Mouse (Mus musculus): ENCODE data around the gene Cdc40. TPM values are rescaled to one million over a fixed set of nuclear protein-coding genes. Genes with fewer than 3 reads are reported as not detected.
"Not testable (repeated sequence)": the region's sequence is repeated elsewhere in the genome, so short reads cannot be mapped to it uniquely, and the experiment has no call there.

Gene Cdc40
- total RNA-seq, 2 experiments from 2014 or later: 24.8 to 25.7 TPM

DNA sequence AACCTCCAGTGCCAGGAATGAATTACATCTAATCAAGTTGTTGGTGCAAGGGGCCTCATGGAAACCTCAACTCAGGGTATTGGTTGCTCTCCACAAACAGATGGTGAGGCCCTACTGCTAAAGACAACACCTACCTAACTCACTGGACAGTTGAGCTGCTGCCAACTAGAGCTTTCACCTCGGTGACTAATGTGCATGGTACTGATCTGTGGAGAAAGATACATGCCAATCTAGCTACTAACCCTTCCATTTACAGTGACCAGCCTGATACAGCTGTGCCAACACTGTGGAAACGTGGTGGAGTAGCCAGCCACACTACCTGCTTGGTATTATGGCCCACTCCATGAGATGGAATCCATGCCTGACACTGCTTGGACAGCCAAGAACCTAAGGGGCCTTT lies 11.1 kb downstream of the Cdc40 start:
- peak; percentile 11 for DNase-seq
- intact Hi-C loops (cut with DNase I): no loop called here

GRCm38 (mm10) chr10:40871301-40871700 lies 11.8 kb downstream of the Cdc40 start:
- intact Hi-C loops (cut with DNase I): no loop called here
- no peak for DNase-seq

GRCm38 (mm10) chr10:40868081-40868480 lies 15.0 kb downstream of the Cdc40 start:
- intact Hi-C loops (cut with DNase I): no loop called here
- DNase-seq: no peak

DNA sequence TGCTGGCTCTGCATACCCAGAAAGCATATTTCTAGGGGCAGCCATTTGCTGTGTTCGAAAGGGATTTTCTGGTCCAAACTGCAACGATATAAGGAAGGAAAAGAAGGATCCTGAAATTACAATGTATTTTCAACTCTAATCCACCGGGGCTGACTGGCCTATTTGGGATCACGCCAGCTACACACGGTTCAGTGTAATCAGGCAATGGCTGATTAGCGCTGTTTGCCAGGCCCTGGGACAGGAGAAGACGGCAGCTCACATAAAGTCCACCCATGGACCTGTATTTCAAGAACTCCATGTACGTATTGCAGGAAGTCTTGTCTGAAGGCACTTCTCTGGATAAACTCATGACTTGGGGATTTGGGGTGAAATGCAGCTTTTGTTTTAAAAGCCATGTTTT lies 25.5 kb downstream of the Cdc40 start:
- DNase-seq: peak; percentile 82
- intact Hi-C loops (cut with DNase I): no loop called here

DNA sequence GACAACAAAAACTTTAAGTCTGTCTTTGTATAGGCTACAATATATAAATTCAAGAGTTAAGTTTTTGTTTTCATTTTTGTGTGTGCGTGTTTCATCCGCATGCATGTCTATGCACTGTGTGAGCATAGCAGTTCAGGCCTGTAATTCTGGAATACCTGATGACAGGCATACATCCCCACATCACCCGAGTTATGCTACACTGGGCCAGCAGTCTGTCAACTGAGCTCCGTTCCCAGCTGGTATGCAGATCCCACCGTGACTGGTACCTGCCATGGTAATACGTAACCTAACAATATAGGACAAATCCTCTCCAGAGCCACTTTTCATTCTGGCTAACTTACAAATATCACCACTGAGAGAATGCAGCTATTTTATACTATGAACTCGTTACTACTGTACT lies 26.4 kb downstream of the Cdc40 start:
- intact Hi-C loops (cut with DNase I): no loop called here
- DNase-seq: no peak

- intact Hi-C loops (cut with DNase I): no loop called here
- no peak for DNase-seq
Observed at GRCm38 (mm10) chr10:40855616-40856015, 27.5 kb downstream of the Cdc40 start.

DNA sequence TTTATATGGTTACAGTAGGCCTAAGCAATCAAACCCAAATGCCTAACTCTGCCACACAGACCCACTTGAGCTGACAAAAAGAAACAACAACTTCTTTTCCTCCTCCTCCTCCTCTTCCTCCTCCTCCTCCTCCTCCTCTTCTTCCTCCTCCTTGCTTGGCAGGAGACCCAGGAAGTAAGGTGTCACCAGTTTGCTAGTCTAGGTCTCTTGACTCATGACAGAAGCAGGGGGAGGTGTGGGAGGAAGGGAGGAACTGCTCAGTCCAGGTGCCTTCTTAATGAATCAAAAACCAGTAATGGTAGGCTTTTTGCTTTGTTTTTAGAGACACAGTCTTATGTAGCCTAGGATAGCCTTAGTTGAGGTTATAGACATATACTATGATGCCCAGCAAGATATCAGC lies 32.0 kb downstream of the Cdc40 start:
- intact Hi-C loops (cut with DNase I): no loop called here
- no peak for DNase-seq

GRCm38 (mm10) chr10:40850644-40851043 lies 32.5 kb downstream of the Cdc40 start:
- intact Hi-C loops (cut with DNase I): no loop called here
- DNase-seq: no peak

DNA sequence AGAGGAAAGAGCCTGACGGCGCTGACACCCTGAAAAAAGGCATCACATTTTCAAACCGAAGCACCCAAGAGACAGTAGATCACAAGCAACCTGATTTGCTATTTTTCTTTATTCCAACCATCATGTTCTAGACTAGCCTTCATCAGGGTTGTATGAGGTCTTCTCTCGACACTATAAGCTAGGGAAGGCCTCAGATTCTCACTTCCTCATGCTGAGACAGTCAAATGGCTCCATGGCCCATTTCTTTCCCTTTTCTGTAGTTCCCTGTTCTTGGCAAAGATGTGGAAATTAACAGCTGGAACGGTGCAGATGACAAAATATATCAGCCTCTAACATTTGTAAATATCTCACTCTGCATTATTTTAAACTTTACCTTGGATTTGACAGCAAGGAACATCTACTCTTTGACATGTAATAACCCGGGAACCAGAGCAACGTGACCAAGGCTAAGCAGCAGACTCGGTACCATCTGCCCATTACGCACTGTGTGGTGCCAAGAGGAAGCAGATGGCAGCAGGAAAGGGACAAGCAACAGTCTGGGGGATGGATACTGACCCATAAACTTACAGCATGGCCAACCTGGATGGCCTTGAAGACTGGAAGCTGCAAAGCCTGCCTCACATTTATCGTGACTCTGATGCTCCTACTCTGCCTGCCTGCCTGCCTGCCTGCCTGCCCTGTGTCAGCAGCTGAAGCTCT lies 35.8 kb downstream of the Cdc40 start:
- intact Hi-C loops (cut with DNase I): no loop called here
- peak; percentile 53 for DNase-seq

DNA sequence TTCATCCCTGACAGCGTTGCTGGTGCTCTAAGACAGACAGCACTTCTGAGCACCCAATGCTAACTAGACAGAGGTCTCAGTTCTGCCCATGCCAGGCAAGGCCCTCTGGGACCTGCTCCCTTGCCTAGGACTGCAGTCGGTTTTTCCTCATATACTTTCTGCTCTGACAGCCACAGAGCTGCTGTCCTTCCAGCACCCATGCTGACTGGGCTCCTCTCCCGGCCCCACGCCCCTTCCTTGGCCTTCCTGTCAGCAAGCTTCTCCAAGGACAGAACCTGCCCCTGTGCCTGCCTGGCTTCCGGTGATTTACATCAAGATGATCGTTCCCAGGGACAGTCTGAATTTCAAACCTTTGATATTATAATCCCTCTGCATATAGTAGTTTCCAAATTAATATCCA lies 37.5 kb downstream of the Cdc40 start:
- intact Hi-C loops (cut with DNase I): no loop called here

DNA sequence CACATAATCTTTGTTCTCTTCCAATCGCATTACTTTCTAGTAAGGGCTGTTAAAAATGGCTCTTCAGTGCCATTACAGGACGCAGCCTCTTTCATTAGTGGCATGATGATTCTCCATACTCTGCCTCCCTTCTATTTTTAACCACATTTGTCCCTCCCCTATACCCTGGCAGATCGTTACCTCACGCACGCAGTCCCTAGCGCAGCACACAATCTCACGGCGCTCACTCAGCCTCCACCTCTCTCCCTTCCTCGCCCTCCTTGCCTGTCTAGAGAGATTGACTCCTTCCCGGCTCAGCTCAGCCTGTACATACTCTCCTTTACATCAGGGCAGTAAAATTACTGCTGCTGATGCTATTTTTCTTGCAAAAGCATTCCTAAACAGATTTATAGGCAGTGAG lies 38.6 kb downstream of the Cdc40 start:
- intact Hi-C loops (cut with DNase I): no loop called here
- DNase-seq: no peak

More for the DNA sequence above, 37.5 kb downstream of the Cdc40 start:
- DNase-seq: no peak

- intact Hi-C loops (cut with DNase I): no loop called here
- DNase-seq: no peak
Observed at GRCm38 (mm10) chr10:40843841-40844240, 39.3 kb downstream of the Cdc40 start.

DNA sequence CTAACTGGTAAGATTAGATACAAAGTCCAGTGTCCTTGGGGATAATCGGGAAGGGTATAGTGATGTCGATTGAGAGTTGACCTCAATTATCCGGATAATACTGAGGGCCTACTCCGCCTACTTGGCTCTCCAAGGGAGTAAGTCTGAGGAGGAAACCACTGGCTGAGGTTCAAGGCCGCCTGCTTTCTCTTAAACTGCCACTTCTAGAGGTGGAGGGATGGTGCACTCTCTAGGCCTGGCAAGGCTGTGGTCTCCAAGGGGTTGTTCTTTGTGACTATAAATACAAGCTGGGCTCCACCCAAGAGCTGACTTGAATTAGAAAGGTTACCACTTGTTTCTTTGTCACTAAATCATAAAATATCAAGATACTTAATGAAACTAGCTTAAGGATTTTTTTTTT lies 43.0 kb downstream of the Cdc40 start:
- intact Hi-C loops (cut with DNase I): no loop called here
- no peak for DNase-seq

GRCm38 (mm10) chr10:40831267-40831666 lies 51.8 kb downstream of the Cdc40 start:
- DNase-seq: no peak
- intact Hi-C loops (cut with DNase I): no loop called here

DNA sequence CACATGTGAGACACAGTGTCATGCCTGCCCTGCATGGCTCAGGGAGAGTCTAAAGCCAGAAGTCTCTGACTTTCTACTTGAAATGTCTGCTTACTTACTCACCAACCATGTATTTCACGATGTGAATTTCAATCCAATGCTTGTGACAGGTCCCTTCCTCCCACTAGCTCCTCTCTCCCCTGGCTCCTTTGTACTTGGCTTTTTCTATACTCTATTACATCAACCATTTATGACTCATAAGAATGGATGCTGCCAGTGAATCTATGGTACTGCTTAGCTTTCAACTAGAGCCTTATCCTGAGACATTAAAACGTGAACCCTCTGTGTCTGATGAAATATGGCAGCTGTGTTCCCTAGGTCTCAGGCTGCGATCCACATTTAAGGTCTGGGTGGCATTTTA lies 52.8 kb downstream of the Cdc40 start:
- DNase-seq: no peak
- intact Hi-C loops (cut with DNase I): no loop called here

DNA sequence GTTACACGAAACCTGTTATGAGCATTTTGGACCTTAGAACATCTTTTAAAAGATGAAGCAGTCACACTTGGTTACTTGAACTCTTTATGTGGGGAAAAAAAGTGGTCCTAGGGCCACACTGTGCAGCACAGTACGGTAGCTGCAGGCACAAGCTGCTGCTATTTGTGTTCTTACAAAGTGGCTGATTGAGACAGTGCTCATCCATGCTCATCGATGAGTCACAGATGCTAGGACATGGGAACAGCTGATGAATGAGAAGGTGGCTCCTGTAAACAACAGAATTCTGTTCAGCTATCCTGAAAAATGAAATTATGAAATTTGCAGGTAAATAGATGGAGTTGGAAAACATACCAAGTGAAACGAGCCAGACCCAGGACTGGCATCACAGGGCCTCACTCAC lies 55.4 kb downstream of the Cdc40 start:
- DNase-seq: no peak
- intact Hi-C loops (cut with DNase I): no loop called here

GRCm38 (mm10) chr10:40825952-40826351 lies 57.2 kb downstream of the Cdc40 start:
- no peak for DNase-seq
- intact Hi-C loops (cut with DNase I): no loop called here

- no peak for DNase-seq
- intact Hi-C loops (cut with DNase I): no loop called here
Observed at GRCm38 (mm10) chr10:40816471-40816870, 66.6 kb downstream of the Cdc40 start.

DNA sequence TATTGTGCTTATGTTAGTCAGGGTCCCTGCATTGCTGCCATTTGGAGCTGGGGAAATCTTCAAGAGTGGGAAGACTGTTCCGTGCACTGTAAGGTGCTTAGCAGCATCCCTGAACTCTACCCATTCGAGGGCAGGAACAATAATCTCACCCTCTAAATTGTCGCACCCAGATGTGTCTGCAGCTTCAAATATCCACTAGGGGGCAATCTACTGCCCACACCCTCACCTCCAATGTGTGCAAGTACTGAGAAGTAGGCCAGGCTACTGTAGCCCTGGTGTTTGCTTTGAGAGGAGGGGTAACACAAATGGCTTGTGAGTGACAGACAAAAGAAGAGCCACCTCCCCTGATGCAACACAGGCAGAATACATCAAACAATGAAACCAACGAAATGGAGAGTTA lies 69.5 kb downstream of the Cdc40 start:
- DNase-seq: no peak
- intact Hi-C loops (cut with DNase I): no loop called here

DNA sequence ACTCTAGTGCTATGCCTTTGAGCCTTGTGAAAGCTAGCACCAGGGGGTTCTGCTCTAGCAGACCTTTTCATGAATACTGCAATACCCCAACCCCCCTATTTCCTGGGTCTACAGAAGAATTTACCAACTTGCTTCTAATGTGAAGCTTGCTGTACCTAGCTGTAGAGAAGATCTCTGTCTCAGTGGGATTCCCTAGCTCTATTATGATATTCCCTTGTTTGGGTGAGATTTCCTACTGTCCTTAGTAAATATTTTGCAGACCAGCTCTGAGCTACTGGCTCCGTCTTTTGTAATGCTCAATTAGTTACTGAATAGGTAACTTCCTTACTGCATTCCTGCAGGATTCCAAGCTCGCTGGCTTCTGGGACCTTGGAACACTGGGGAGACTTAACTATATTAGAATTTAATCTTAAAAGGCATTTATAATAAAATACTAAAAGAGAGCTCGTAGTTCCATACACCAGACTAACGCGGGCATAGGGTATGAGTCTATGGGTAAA lies 73.7 kb downstream of the Cdc40 start:
- DNase-seq; intact Hi-C loops (cut with DNase I): not testable (repeated sequence)

DNA sequence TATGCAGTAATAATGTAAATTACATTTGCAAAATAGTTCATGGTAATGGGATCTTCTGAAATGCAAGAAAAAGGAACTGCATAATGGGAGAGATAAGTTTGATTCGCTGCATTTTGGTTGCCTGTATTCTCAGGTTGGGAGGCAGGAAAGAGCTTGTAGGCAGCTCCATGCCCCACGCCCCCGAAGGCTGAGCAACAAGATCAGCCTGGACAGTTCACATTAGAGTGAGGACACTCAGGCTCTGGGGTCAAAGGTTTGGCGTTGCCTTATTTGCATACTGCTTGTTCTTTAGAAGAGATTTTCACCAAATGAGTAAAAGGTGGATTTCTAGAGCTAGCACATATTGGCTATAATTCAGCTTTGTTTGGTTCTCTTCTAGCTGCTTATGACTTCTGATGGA lies 76.9 kb downstream of the Cdc40 start:
- DNase-seq: no peak
- intact Hi-C loops (cut with DNase I): no loop called here

- intact Hi-C loops (cut with DNase I): no loop called here
- no peak for DNase-seq
Observed at GRCm38 (mm10) chr10:40805221-40805620, 77.9 kb downstream of the Cdc40 start.

DNA sequence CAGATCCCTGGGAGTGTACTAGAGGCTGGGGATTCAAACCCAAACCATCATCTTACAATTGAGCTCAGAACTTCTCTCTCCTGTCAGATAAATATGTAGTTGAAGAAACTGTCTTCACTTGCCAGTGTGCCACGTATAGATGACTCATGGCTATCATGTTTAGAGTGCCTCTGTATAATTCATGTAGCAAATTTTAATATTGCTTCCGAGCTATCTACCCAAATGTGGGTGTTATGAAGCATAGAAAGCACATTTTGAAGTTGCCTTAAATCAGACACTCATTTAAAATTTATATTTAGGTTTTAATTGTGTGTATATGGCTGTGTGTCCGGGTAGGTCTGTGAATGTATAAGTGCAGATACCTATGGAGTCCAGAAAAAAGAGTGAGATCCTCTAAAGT lies 91.0 kb downstream of the Cdc40 start:
- DNase-seq: no peak
- intact Hi-C loops (cut with DNase I): no loop called here
